Mouse (Mus musculus) 3134 (cell line): ENCODE measurements at regions not wholly inside any gene's neighbourhood (a gene's known extent, or its start where the extent isn't known, plus 50 kb on each side); places are given as distances from the start of the nearest gene placed in this dataset.

Experiments used
- DNase-seq: peaks from one replicate; pipeline ENCODE4 v3.0.0-alpha.2; 2011; ENCODE audit warnings: low spot score; ENCODE audit not compliant: insufficient read length; ENCODE audit errors: extremely low read depth

DNA sequence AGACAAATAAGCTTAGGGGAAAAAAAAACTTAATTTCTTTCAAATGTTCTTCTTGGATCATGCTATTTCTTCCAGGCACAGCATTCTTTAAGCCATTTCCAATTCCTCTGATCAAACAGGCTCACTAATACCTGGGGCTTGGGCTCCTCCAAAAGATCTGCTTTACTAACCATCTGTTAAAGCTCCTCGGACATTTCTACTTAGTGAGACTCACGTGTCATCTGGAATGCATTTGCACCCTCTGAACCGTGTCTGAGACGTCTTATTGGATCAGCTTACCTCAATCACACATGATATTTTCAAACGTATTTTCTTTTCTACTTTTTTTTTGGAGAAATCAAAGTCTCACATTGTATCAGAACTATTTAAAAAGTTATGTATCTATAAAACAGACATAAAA lies 132.4 kb downstream of the Npr3 start:
- no peak for DNase-seq

DNA sequence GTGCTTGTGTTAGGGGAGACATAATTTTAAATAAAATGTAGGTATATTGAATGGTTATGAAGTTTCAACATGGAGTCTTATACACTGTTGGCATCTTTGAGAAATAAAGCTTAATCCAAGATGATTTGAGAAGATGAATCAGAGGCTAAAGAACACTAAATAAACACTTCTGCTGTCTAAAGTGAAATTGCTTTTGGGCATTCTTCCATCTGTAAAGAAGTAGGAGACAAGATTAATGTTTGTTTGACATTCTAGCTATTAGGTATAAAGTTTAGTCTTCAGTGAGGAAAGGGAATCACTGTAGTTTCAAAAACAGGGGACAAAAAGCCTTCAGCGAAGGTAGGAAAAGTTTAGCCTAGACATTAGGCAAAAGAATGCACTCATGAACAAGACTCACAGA lies 136.5 kb downstream of the Npr3 start:
- DNase-seq = no peak

DNA sequence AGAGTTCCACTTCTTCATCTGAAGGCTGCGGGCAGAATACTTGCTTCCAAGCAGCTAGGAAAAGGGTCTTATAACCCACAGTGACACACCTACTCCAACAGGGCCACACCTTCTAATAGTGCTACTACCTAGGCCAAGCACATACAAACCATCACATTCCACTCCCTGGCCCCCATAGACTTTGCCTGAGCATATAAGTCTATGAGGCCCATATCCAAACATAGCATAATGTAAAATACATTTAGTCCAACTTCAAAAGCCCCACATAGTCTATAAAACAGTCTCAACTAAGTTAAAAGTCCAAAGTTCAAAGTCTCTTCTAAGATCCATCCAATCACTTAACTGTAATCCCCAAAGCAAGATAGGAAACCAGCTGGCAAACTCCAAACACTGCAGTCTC lies 149.1 kb downstream of the Npr3 start:
- DNase-seq = no peak

DNA sequence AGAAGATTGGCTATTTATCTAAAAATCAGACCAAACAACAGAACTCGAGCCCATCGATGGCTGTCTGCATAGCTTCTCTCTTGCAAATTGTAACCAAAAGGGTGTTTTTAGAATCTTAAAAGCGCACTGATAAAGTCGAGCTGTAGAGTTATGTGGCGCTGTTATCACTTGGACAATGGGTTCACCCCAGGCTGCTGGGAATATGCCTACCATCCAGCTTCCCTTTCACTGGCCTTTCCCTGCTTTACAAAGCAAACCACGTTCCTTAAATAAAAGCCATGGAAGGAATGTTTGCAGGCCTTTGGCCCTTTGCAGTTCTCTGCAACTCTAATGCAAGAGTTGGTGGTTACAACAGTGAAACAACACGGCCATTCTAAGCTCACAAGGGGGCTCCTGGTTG lies 150.3 kb downstream of the Npr3 start:
- no peak for DNase-seq

DNA sequence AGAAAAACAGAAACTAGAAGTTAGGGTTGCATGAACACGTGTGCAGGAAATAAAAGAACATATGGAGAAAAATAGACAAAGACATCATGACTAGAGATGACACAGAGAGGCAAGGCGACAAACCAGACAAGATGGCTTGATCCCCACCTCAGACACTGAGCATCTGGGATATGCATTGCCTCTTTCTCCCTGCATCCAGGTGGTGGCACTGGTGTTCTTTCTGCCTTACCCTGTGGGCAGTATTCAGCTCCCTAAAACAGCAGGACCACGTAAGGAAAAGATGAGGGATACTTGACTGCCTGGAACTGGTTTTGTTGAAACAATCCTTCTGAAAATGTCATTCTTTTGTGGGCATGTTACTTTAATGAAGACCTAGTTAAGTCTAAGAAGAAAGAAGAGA lies 153.9 kb downstream of the Npr3 start:
- DNase-seq = no peak

DNA sequence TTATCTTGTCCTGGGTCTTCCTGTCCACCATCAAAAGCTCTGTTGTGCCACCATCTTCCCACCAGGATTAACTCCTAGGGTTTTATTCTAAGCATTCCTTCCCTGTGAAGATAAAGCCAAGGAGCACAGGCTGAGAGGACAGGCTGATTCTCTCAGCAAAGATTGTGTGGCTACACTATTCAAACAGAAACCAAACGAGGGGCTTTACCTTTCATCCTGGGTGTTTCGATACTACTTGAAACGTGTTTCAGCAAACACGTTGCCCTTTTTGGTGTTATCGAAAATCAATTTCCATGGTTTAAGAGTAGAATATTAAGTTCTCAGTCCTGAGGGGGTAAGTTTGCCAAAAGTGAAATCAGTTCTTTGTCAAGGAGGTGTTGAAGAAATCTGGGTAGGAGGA lies 156.2 kb downstream of the Npr3 start:
- DNase-seq = no peak

DNA sequence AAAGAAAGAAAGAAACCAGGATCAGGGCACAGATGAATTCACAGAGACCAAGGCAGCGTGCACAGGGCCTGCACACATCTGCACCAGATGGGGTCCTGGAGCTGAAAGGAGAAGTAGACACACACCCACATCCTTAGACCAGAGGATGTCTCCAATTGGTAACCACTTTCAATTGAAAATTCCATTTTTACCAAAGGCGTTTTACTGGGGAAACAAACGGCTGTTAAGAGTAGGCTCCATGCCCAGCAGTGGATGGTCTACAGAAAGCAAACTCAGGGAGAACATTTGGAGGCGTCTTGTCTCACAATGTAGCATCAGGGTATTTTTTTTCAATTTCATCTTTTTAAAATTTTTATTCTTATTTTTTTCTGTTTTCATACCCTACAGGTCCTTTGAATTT lies 157.6 kb downstream of the Npr3 start:
- no peak for DNase-seq

DNA sequence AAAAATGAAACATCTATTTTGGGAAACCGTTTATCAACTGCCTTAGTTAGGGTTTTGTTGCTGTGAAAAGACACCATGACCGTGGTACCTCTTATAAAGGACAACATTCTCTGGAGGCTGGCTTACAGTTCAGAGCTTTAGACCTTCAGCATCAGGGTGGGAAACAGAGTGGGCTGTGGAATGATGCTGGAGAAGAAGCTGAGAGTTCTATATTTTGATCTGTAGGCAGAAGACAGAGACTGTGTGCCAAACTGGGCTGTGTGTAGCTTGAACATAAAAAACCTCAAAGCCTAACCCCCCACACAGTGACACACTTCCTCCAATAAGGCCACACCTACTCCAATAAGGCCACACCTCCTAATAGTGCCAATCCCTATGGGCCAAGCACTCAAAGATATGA lies 158.8 kb downstream of the Npr3 start:
- no peak for DNase-seq

DNA sequence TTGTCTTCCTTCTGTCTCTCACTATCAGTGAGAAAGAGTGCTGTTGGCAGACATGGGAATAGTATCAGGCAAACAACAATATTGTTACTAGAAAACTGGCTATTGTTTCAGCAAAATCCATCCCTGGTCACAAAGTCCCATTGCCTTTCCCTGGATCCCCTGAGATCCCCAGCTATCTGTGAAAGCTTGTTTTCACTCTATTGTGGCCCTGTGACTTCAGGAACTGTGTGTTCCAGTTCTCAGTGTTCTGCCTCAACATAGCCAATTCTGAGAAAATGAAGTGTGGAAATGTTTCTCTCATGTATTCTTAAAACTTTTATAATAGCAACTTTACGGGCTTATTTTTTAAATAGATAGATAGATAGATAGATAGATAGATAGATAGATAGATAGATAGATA lies 160.3 kb downstream of the Npr3 start:
- DNase-seq = no peak

DNA sequence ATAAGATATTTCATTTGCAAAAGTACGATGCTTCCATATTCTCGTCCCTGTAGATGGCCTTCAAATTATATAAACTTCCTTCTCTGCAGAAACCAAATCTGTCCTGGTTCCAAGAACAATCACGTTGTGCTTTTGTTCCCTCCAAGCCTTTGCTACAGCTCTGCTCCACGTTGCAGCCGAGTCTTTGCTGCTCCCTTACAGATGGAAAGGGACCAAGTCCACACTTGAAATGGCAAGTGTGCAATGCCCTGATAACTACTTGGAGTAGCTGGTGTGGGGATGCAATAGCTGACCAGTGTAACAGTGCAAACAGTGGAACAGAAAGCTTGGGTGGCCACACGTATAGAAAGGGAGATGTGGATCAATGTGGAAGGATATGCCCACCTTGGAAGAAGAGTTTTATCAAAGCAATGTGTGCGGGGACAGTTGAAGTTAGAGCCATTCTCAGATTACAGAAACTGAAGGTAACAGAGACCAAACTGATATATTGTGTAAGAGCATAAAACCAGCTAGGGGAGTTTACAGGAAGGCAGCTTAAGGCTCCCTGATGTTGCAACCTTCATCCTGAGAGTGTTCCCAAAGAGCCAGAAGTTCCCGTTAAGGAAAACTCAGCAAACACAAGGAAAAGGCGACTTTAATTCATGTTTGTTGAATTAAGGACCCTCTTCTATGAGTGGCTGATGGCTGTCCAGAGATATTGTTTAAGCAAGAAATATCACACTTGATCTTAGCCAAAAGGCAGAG lies 161.3 kb downstream of the Npr3 start:
- no peak for DNase-seq

DNA sequence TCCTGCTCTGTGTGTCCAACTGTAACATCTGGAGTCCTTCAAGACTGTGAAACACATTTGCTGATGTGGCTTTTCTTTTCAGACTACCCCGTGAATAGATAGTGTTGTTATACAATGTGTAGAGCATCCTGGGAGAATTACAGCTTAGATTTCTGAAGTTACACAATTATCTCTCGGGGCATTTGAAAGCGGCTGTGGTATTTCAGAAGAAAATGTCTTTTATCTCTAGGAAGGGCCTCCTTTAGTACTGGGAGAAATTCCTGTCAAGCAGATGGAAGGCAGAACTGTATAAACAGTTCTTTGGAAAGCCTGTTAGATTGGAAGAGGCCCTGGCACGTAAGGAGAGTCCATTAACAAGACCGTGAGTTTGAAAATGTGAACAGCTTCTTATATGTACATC lies 162.2 kb downstream of the Npr3 start:
- no peak for DNase-seq

DNA sequence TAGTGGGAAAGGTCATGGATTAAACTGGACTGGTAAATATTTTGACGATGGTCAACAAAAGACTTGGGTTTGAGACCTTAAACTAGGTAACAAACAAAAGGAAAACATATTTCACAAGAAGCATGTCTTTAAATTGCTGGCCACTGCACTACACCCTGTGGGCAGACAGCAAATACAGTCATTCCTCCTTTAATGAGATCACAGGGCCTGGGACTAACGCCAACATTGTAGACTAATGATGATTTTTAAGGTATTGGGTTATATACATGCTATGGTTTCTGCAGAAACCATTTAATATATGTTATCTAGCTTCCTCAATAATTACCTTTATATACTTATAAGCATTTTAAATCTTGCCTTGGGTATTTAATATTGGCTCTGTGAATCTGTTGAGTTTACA lies 162.8 kb downstream of the Npr3 start:
- DNase-seq = no peak

DNA sequence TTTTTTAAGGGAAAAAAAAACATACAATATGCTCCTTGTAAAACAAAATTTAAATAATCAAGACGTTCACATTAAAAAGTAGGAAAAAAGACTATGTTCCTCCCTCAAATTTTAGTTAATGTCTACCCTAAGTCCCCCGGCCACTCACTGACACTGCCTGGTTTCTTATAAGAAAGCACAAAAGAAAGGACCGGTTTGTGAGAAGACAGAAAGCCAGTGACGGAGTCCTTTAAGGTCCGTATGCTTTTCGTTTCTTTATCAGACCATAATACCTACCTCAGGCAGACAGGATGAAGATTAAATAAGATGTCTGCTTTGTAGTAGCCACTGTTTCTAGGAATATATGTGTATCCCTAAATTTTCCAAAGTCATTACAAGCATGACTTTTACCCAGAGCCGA lies 164.3 kb downstream of the Npr3 start:
- no peak for DNase-seq

DNA sequence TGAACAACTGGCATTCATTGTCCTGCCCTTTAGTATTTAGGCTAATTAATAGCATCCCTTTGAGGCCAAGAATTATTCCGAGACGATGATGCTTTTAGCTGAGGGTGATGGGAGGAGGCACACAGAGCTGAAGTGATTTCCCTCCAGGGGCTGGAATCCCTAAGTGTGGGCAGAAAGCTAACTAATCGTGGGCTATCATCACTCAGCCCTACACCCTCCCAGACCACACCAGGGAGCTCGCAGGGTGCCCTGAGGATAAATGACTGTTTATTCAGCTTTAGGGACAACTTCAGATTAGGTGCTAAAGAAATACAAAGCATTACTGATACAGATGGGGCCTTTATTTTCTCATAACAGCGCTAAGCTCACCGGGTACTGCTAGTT lies 164.7 kb downstream of the Npr3 start:
- no peak for DNase-seq

DNA sequence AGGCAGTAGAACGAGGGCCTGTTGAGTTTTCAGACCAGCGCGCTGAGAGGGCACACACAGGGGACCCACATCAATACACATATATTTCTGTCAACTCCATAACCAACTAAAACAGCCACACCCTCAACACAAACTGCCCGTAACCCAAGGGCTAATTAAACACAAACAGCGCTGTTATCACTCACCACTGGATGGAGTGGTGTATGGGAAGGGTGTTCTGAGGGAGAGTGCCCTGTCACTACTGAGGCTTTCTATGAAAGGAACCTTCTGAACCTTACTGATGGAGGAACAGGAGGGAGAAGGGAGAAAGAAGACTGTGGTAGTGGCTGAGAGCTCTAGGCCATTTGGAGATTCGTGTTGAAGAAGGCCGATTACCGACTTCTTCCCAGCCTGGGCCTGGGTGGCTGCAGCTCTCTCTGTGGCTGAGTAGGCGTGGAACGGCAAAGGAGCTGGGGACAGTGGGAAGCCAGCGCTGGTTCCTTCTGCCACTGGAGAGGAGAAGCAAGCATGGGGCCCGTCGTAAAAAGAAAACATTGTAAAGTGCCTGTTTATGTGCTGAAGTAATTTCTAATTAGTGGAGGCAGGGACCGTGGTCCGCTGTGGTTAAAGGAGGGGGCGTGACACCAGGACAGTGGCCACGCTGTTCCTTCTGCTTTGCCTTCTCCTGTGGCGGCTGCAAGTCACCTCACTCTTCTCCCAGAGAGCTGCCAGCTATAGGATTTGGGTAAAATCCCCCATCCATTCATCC lies 165.3 kb downstream of the Npr3 start:
- DNase-seq = no peak

DNA sequence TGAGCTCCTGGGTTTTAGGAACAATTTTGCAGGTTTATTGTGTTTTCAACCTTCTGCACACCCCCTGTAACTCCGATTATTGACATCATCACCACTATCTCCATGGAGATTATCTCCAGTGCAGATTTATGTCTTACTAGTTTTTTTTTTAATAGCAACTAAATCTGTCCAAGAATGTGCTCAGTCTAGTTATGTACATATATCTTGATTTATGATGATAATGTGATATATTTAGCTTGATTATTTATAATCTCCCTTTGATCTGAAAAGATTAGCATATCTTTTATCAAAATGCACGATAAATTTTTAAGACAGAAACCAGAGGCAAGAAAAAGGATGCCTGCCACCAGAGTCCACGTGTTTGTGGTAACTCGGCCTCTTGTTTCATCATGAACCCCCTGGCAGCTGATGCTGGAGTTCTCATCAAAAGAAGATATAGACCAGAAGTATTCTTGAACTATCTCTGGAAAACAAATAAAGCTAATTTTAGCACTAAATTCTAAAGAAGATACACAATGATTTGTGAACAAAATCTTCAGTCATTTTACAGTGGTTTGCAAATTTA lies 169.6 kb downstream of the Npr3 start:
- DNase-seq = no peak

DNA sequence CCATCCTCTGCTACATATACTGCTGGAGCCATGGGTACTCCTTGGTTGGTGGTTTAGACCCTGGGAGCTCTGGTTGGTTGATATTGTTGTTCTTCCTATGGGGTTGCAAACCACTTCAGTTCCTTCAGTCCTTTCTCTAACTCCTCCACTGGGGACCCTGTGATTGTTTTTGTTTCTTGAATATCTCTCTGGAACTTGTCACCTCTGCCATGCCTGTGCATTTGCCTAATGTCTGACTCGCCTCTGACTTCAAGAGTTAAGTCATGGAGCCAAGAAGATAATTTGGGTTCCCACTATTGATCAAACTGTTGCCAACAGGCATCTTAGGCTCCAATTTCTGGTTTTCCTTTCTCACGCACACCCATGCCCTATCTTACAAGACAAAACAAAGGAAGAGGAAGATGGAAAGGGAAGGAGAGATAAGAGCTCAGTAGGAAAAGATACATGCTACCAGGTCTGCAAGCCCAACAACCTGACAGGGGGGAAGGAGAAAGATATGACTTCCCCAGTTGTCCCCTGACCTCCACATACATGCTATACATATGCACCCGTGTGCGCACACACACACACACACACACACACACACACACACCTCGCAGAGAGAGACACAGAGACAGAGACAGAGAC lies 172.3 kb downstream of the Npr3 start:
- DNase-seq = no peak

DNA sequence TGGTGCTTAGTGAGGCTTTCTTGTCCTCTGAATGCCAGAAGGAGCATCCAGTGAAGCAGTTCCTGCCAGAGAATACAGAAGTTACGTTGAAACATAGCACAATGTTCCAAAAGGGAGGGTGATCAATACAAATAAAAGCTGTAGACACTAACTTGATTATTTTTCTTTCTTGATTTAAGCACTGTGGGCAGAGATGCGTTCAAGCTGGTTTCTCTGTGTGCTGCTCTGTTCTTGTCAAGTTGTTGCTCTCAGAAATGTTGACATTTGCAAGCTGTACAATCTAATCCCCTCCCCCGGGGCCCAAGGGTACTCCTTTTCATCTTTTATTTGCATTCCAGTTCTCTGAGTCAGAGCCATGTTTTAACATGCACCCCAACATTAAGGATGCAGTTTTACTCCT lies 177.7 kb downstream of the Npr3 start:
- DNase-seq = no peak

DNA sequence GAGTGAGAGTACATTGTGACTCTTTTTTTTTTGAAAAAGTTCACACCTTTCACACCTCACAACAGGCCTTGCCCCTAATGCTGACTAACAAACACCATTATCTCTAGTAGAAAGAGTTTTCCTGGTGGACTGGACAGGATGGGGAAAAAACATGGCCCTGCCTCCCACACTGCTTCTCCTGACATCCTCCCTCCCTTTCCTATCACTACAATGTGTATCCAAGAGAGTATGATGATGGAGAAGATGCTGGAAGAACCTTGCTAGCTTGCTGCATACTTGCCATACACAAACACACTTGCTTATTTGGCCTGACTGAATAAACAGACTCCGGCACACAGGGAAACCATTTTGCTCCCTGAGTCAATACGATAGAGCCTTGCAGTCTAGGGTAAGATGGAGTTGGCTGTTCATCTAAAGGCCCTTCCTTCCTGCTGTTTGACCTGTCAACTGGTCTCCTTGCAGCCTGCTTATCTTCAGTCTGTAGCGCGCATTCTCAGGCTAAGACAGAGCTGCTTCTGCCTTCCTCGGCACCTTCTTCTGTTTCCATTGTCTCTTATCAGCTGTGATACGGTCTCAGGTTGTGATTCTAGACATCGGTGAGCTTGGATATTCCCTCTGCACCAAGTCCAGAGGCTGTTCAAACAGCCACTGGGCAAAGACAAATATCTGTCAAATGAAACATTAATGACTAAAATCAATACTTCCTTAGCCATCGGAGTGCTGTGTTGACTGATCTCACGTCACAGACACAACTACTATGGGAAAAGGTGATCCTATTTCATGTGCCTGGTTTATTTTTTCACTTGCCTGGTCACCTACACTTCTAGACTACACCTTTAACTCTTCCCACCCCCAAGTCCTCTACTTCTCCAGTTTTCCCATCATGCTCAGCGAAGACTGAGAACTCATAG lies 181.2 kb downstream of the Npr3 start:
- DNase-seq = no peak

DNA sequence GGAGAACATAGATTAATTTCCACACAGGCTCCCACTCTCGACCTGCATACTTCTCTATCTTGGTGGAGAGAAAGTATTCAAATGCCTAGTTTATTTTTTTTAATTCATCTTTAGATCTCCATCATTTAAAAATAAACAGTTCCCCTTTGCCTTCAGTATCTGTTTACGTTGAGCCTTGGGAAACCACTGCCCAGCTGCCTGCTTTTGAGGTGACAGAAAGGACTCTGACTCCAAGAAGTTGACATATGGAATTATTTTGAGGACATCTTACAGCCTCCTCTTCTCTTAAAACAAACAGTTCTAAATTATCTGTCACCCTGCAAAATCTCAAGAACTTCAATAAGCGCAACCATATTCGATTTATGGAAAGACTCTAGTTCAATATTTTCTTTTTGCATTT lies 186.4 kb downstream of the Npr3 start:
- DNase-seq = no peak
